Mouse (Mus musculus) ES-E14 (cell line): ENCODE measurements around the gene Dnaaf2. TPM values are rescaled to one million over a fixed set of nuclear protein-coding genes. Genes with fewer than 3 reads are reported as not detected.
"Not testable (repeated sequence)": the region's sequence is repeated elsewhere in the genome, so short reads cannot be mapped to it uniquely, and the experiment has no call there.

Source experiments
- DNase-seq: peaks from one replicate; pipeline ENCODE4 v3.0.0-alpha.2; 2013; ENCODE audit warnings: low read depth, low spot score
- H3K27ac ChIP-seq: 2 replicates; pipeline ENCODE4 v1.5.1; 2012; ENCODE audit warnings: low read depth, mild to moderate bottlenecking, low read length, moderate library complexity, mixed read lengths; ENCODE audit not compliant: poor library complexity, insufficient read depth, severe bottlenecking
- H3K36me3 ChIP-seq: 2 replicates; pipeline ENCODE4 v1.6.1; 2012; ENCODE audit warnings: mild to moderate bottlenecking, low read length, moderate library complexity, mixed read lengths; ENCODE audit not compliant: control insufficient read depth, poor library complexity, insufficient read depth, severe bottlenecking
- H3K4me1 ChIP-seq, 2 experiments: fragments of 150-350 bp in 1 of 2; sonication (generic) in 1 of 2; 2 replicates each; pipeline ENCODE4 v1.6.1; 2012; ENCODE audit warnings: low read length in 2 of 2, mild to moderate bottlenecking in 1 of 2, mixed read lengths in 1 of 2; ENCODE audit not compliant: control insufficient read depth in 2 of 2, insufficient read depth in 2 of 2, poor library complexity in 1 of 2
- H3K4me3 ChIP-seq, 2 experiments: fragments of 150-350 bp in 1 of 2; sonication (generic) in 1 of 2; 2 replicates each; pipeline ENCODE4 v1.5.1; 2012; ENCODE audit warnings: low read length in 2 of 2, low read depth in 1 of 2, mild to moderate bottlenecking in 1 of 2, mixed read lengths in 1 of 2; ENCODE audit not compliant: insufficient read depth in 1 of 2, poor library complexity in 1 of 2, severe bottlenecking in 1 of 2
- H3K9ac ChIP-seq: 2 replicates; pipeline ENCODE4 v1.6.1; 2012; ENCODE audit warnings: low read depth, mild to moderate bottlenecking, low read length, mixed read lengths; ENCODE audit not compliant: poor library complexity, insufficient read depth, severe bottlenecking
- H3K9me3 ChIP-seq: fragments of 150-350 bp; sonication (generic); 2 replicates; pipeline ENCODE4 v1.6.1; 2012; ENCODE audit warnings: low read depth, mild to moderate bottlenecking, low read length; ENCODE audit not compliant: control insufficient read depth, insufficient read depth
- CHD2 ChIP-seq: IDR thresholded peaks from 2 replicates; pipeline ENCODE4 v1.6.1; 2014; ENCODE audit warnings: mild to moderate bottlenecking, low read depth, low read length, inconsistent platforms
- HCFC1 ChIP-seq: IDR thresholded peaks from 2 replicates; pipeline ENCODE4 v1.6.1; 2012; ENCODE audit warnings: low read length, inconsistent platforms, borderline replicate concordance; ENCODE audit not compliant: insufficient read depth
- MAFK ChIP-seq: IDR thresholded peaks from 2 replicates; pipeline ENCODE4 v1.6.1; 2014; ENCODE audit warnings: mild to moderate bottlenecking, low read depth, low read length, inconsistent platforms; ENCODE audit not compliant: insufficient read depth
- ZC3H11A ChIP-seq: IDR thresholded peaks from 2 replicates; pipeline ENCODE4 v1.6.1; 2012; ENCODE audit warnings: low read depth, mild to moderate bottlenecking, inconsistent platforms, low read length, borderline replicate concordance
- ZNF384 ChIP-seq: IDR thresholded peaks from 2 replicates; pipeline ENCODE4 v1.6.1; 2012; ENCODE audit warnings: low read depth, low read length, inconsistent platforms
- in situ Hi-C, 2 experiments: fragments of 600-800 bp; cut with MboI; formaldehyde crosslinking; loops; one replicate each; pipeline ENCODE4 v1.15.1; 2025; ENCODE audit warnings: low sequenced_read_pairs in 2 of 2, inconsistent platforms in 1 of 2; ENCODE audit not compliant: unreplicated experiment in 2 of 2
- total RNA-seq: library from RNA; depleted of rRNA; stranded (reverse); fragments of 300-350 nt; gene quantifications from 2 replicates; pipeline ENCODE4 v1.2.3, GENCODE M21; 2012

Dnaaf2 gene
- total RNA-seq, 1 experiment = 4.3 TPM

- peaks cover 0 to 2% of the 10 kb centered on the region in 2 experiments; a peak in 1 of 4 replicates for H3K4me1 ChIP-seq
- H3K9ac ChIP-seq = no peak overlapping the region
- no peaks in the 10 kb centered on the region for H3K9me3 ChIP-seq
- H3K36me3 ChIP-seq = peaks cover 3% of the 10 kb centered on the region
- DNase-seq = no peak
- no peak overlapping the region for H3K27ac ChIP-seq
- in situ Hi-C loops = no loop called here
- H3K4me3 ChIP-seq = no peak overlapping the region
- TF ChIP-seq ZNF384 (no peak), CHD2 (no peak), MAFK (no peak), HCFC1 (no peak), ZC3H11A (no peak)
Observed at GRCm38 (mm10) chr12:69175975-69176374, 22.3 kb downstream of the Dnaaf2 start.

- no peak for TF ChIP-seq ZC3H11A
- no peak for TF ChIP-seq ZNF384
- no peak for TF ChIP-seq HCFC1
- TF ChIP-seq MAFK = no peak
- no peak for TF ChIP-seq CHD2
- Histone ChIP-seq H3K4me3 (no peak overlapping the region), H3K27ac (no peak overlapping the region), H3K4me1 (peaks cover 0 to under 1% of the 10 kb centered on the region in 2 experiments), H3K9me3 (no peaks in the 10 kb centered on the region), H3K36me3 (peaks cover 3% of the 10 kb centered on the region), H3K9ac (no peak overlapping the region)
- in situ Hi-C loops = no loop called here
- DNase-seq = no peak
Observed at GRCm38 (mm10) chr12:69171307-69171706, 26.9 kb downstream of the Dnaaf2 start.

- Histone ChIP-seq H3K27ac (peak within 1 kb of the TSS; percentile 50; the same call in 1 of the 2 replicates), H3K4me1 (peaks cover 0 to 3% of the 10 kb centered on the region in 2 experiments), H3K9me3 (no peaks in the 10 kb centered on the region), H3K9ac (peak within 1 kb of the TSS; percentile 87), H3K36me3 (no peaks in the 10 kb centered on the region; the same call in 1 of the 2 replicates), H3K4me3 (peak within 1 kb of the TSS; percentile 61 to 97)
- no peak for TF ChIP-seq HCFC1
- TF ChIP-seq ZC3H11A = no peak
- TF ChIP-seq ZNF384 = no peak
- TF ChIP-seq CHD2 = no peak
- no peak for TF ChIP-seq MAFK
- no peak for DNase-seq
- in situ Hi-C loops = no loop called here
Observed at GRCm38 (mm10) chr12:69168461-69169106, 29.6 kb downstream of the Dnaaf2 start, which contains the start of gene Lrr1. Lrr1 (plus strand) TSS chr12:69168814.

- H3K27ac ChIP-seq = no peak overlapping the region
- peak overlapping the region; percentile 61 to 97 for H3K4me3 ChIP-seq
- H3K4me1 ChIP-seq = peaks cover 0 to 4% of the 10 kb centered on the region in 2 experiments
- DNase-seq = no peak
- H3K36me3 ChIP-seq = no peaks in the 10 kb centered on the region; the same call in 1 of the 2 replicates
- TF ChIP-seq ZNF384 (no peak), MAFK (no peak), CHD2 (no peak), ZC3H11A (no peak), HCFC1 (no peak)
- in situ Hi-C loops = no loop called here
- no peaks in the 10 kb centered on the region for H3K9me3 ChIP-seq
- H3K9ac ChIP-seq = peak overlapping the region; percentile 57
Observed at GRCm38 (mm10) chr12:69167656-69168460, 30.4 kb downstream of the Dnaaf2 start.

DNA sequence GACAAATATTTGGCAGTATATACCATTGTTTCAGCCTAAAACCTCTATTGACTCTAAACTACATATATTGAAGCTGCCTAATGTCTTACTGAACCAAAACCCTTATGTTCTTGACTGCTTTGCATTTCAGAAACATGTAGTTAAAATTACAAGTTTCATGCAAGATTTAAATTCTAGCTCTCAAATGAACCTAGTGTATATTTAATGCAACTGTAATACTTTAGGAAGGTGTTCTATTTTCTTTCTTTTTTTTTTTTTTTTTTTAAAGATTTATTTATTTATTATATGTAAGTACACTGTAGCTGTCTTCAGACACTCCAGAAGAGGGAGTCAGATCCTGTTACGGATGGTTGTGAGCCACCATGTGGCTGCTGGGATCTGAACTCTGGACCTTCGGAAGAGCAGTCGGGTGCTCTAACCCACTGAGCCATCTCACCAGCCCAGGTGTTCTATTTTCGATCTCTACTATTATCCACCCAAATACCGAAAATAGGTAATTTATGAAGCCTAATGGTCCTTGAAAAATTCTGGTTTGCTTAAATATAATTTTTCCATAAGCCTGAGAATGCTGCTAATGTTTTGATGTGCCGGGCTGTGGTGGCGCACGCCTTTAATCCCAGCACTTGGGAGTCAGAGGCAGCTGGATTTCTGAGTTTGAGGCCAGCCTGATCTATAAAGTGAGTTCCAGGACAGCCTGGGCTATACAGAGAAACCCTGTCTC lies 31.2 kb downstream of the Dnaaf2 start:
- in situ Hi-C loops, H3K27ac ChIP-seq, H3K9me3 ChIP-seq, H3K36me3 ChIP-seq, DNase-seq, H3K9ac ChIP-seq, H3K4me3 ChIP-seq, H3K4me1 ChIP-seq: not testable (repeated sequence)
